Mouse (Mus musculus) testis, adult 2 months (tissue): Measurements from ENCODE around the gene Coa3.

Experiments
- CTCF ChIP-seq: fragments of 200-500 bp; IDR thresholded peaks from 2 replicates; pipeline ENCODE4 v1.5.1; 2012; ENCODE audit warnings: low read depth, mild to moderate bottlenecking, inconsistent platforms, low read length, moderate library complexity; ENCODE audit not compliant: control insufficient read depth, insufficient read depth, insufficient replicate concordance
- POLR2A ChIP-seq: fragments of 200-500 bp; IDR thresholded peaks from 2 replicates; pipeline ENCODE4 v1.6.1; 2012; ENCODE audit warnings: low read depth, mild to moderate bottlenecking, inconsistent platforms, low read length, moderate library complexity; ENCODE audit not compliant: control insufficient read depth

DNA sequence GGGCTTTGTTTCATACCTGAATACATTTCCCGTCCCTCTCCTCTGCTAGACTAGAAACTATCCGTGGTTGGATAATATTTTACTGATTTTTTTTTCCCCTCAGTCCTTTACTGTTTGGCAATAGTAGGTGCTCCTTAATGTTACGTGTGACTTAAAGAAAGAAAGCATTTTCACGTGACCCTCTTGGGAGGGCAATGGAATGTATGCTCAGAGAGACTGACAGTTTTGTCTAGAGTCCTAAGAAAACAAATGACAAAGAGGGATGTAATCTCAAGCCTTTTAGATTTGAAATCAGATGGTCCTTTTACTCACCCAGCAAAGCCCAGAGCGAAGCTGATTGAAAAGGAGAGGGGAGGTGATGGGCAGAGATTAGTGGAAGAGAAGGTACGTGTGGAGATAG lies 13.0 kb downstream of the Coa3 start:
- TF ChIP-seq CTCF = no peak
- TF ChIP-seq POLR2A = no peak
